Mouse (Mus musculus) erythroblast, embryonic 14.5 days (primary cell): Measurements from ENCODE around the gene Ism1. TPM values are rescaled to one million over a fixed set of nuclear protein-coding genes. Genes with fewer than 3 reads are reported as not detected.

ENCODE experiments used
- H3K27me3 ChIP-seq: 2 replicates; pipeline ENCODE4 v1.6.1; 2012; ENCODE audit warnings: inconsistent platforms; ENCODE audit not compliant: control insufficient read depth
- H3K36me3 ChIP-seq: 2 replicates; pipeline ENCODE4 v1.6.1; 2012; ENCODE audit warnings: mild to moderate bottlenecking, inconsistent platforms; ENCODE audit not compliant: control insufficient read depth
- H3K4me1 ChIP-seq: 2 replicates; pipeline ENCODE4 v1.6.1; 2012; ENCODE audit warnings: inconsistent platforms; ENCODE audit not compliant: control insufficient read depth
- H3K4me3 ChIP-seq: replicated peaks from 2 replicates; pipeline ENCODE3; 2012; ENCODE audit warnings: moderate library complexity, mild to moderate bottlenecking, inconsistent platforms
- H3K9me3 ChIP-seq: 2 replicates; pipeline ENCODE4 v1.6.1; 2012; ENCODE audit warnings: low read length, inconsistent platforms, mixed read lengths; ENCODE audit not compliant: control insufficient read depth
- GATA1 ChIP-seq: IDR thresholded peaks from 2 replicates; pipeline ENCODE4 v1.6.1; 2012; ENCODE audit warnings: low read length, inconsistent platforms, mixed read lengths
- TAL1 ChIP-seq: IDR thresholded peaks from 3 replicates; pipeline ENCODE4 v1.6.1; 2012; ENCODE audit warnings: low read length, inconsistent platforms, mixed read lengths
- polyA plus RNA-seq: library from polyadenylated mRNA; stranded (reverse); fragments of >175 nt; gene quantifications from 2 replicates; pipeline ENCODE4 v1.2.3, GENCODE M21; 2012

The Ism1 gene
- polyA plus RNA-seq, 1 experiment: not detected

GRCm38 (mm10) chr2:139677065-139677762 is 764 bp upstream of the Ism1 start:
- Histone ChIP-seq H3K36me3 (no peaks in the 10 kb centered on the region), H3K4me3 (no peak overlapping the region), H3K9me3 (no peaks in the 10 kb centered on the region; the same call in 1 of the 2 replicates), H3K27me3 (peaks cover 52% of the 10 kb centered on the region), H3K4me1 (no peaks in the 10 kb centered on the region)
- TF ChIP-seq GATA1: no peak
- no peak for TF ChIP-seq TAL1

DNA sequence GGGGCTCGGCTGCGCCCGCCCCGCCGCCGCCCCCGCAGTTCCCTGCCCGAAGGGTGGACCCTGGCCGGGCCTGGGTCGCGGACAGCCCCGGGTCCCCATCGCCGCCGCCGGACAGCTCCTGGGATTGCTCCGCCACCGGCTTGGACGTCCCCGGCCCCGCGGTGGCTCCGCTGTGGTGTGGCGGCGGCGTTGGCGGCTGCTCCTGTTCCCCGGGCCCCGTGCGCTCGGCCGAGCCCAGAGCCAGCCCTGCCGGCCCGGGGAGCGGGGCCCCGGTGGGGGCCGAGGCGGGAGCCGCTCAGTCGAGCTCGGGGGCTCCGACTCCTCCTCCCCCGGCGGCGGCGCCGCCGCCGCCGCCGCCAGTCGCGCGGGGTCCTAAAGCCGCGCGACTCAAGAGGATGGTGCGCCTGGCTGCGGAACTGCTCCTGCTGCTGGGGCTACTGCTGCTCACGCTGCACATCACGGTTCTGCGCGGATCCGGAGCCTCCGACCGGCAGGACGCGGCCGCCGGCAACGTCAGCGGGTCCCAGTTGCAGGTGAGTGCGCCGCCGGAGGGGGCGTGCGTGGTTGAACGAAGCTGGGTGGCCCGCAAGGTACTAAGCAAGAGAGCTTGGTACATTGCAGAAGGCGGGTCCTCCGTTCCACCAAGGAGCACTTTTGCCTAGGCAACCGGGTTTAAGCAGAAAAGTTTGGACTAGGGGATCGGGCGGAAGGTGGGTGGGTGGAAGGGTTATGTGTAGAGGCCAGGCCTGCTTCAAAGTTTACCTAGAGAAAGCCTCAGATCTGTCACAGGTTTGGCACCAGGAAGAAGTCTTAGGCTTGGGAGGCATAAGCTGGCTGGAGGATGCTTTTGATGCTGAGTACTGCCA is 530 bp downstream of the Ism1 start:
- H3K27me3 ChIP-seq: peaks cover 52% of the 10 kb centered on the region
- H3K4me1 ChIP-seq: no peaks in the 10 kb centered on the region
- no peaks in the 10 kb centered on the region for H3K36me3 ChIP-seq
- no peaks in the 10 kb centered on the region; the same call in 1 of the 2 replicates for H3K9me3 ChIP-seq
- TF ChIP-seq GATA1 (no peak), TAL1 (no peak)
- H3K4me3 ChIP-seq: peak overlapping the region; percentile 36

DNA sequence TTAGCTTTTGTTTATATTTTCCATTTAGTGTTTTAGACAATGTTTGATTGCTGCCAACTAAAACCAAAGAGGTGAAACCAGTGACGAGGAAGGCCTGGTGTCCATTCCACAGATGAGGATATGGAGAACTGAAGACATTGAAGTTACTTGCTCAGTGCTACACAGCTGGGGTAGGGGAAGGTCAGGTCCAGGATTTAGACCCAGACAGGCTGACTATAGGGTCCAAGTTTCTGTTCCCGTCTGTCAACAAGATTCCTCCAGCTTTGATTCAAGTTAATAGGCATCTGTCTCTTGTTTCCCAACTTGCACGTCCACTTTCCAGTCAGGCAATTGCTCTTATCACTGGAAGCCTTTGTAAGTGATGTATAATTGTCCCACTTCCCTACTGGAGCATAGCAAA is 4.6 kb downstream of the Ism1 start:
- H3K4me3 ChIP-seq: no peak overlapping the region
- peaks cover 26% of the 10 kb centered on the region for H3K27me3 ChIP-seq
- TF ChIP-seq GATA1 (no peak), TAL1 (no peak)
- H3K4me1 ChIP-seq: no peaks in the 10 kb centered on the region
- no peaks in the 10 kb centered on the region for H3K36me3 ChIP-seq
- no peaks in the 10 kb centered on the region; the same call in 1 of the 2 replicates for H3K9me3 ChIP-seq

- no peaks in the 10 kb centered on the region for H3K36me3 ChIP-seq
- H3K4me1 ChIP-seq: no peaks in the 10 kb centered on the region
- H3K9me3 ChIP-seq: no peaks in the 10 kb centered on the region
- H3K4me3 ChIP-seq: no peak overlapping the region
- TF ChIP-seq TAL1 (no peak), GATA1 (no peak)
- H3K27me3 ChIP-seq: no peaks in the 10 kb centered on the region
Measured at GRCm38 (mm10) chr2:139689442-139690003, 11.5 kb downstream of the Ism1 start.

DNA sequence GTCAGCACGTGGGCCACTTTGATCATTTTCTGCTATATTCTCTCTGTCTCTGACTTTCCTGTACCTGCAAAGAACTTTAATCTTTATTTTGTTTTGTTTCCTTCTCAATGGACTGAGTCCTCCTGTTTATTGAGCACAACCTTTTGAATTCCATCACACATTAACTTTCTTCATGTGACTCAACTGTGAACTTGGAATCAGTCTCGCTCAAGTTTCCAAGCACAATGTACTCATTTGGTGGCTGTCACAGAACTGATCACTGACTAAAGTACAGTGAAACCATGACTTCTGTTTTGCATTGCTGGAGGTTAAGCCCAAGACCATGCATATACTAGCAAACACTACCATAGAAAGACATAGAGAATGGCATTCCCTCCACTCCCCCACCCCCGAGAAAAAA is 15.5 kb downstream of the Ism1 start:
- H3K4me3 ChIP-seq: no peak overlapping the region
- H3K9me3 ChIP-seq: no peaks in the 10 kb centered on the region
- H3K4me1 ChIP-seq: no peaks in the 10 kb centered on the region
- TF ChIP-seq GATA1: no peak
- TF ChIP-seq TAL1: no peak
- H3K27me3 ChIP-seq: no peaks in the 10 kb centered on the region
- no peaks in the 10 kb centered on the region for H3K36me3 ChIP-seq

DNA sequence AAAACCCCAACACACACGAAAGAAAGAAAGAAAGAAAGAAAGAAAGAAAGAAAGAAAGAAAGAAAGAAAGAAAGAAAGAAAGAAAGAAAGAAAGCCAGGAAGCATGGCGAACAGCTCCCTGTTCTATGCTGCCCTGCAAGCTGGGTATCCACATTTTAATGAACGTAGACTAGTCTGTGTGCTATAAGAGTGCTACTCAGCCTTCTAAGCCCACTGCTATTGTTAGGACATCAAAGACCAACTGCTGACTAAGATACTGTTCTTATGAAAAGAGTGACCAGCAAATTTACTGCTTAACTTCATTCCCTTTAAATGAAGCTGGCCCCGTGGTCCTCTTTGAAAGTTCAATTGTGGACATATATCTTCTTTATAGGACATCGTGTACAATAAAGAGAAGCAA is 16.7 kb downstream of the Ism1 start:
- Histone ChIP-seq H3K27me3 (no peaks in the 10 kb centered on the region), H3K4me1 (no peaks in the 10 kb centered on the region), H3K4me3 (no peak overlapping the region), H3K36me3 (no peaks in the 10 kb centered on the region), H3K9me3 (no peaks in the 10 kb centered on the region)
- TF ChIP-seq TAL1 (no peak), GATA1 (no peak)

DNA sequence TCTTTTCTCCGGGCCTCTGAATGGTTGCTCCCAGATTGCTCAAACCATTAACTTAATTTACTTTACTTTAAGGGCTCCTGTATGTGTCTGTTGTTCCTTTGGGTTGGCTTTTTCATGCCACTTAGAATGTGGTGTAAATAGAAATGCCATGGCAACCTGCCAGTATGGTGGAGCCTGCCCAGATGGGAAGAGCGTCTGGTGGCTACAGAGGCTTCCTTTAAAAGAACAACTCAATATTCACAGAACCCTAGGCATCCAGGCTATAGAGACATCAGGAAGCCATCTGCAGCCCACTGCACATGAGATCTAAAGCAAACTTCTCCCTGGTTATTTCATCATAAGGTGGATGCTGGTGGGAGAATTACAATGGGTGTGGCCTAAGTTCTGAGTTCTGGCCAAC is 18.6 kb downstream of the Ism1 start:
- TF ChIP-seq TAL1 (no peak), GATA1 (no peak)
- Histone ChIP-seq H3K4me3 (no peak overlapping the region), H3K36me3 (no peaks in the 10 kb centered on the region), H3K4me1 (no peaks in the 10 kb centered on the region), H3K9me3 (peaks cover 8% of the 10 kb centered on the region), H3K27me3 (no peaks in the 10 kb centered on the region)

DNA sequence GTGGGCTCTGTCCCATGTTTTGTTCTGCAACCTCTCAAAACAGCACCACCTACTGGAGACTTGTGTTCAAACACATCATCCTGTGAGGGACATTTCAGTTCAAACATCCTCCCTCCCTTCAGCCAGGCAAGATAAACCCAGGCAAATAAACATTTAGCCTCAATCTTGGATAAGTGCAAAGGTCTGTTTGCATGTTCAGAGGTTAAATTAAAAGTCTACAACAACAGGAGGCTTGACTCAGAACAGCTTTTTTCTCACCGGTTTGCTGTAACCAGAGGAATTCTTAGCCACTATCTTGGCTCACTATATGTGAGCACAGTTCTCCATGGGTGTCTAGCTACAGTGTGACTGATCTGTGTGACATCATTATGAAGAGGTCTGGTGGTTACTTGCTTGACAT is 22.6 kb downstream of the Ism1 start:
- no peaks in the 10 kb centered on the region for H3K4me1 ChIP-seq
- H3K9me3 ChIP-seq: peaks cover 8% of the 10 kb centered on the region
- TF ChIP-seq GATA1: no peak
- no peak for TF ChIP-seq TAL1
- H3K36me3 ChIP-seq: no peaks in the 10 kb centered on the region
- no peaks in the 10 kb centered on the region for H3K27me3 ChIP-seq
- no peak overlapping the region for H3K4me3 ChIP-seq

- Histone ChIP-seq H3K4me1 (no peaks in the 10 kb centered on the region), H3K4me3 (no peak overlapping the region), H3K36me3 (no peaks in the 10 kb centered on the region), H3K9me3 (peaks cover 8% of the 10 kb centered on the region), H3K27me3 (no peaks in the 10 kb centered on the region)
- no peak for TF ChIP-seq TAL1
Measured at GRCm38 (mm10) chr2:139704951-139705350, 27.0 kb downstream of the Ism1 start.
